Mouse (Mus musculus): ENCODE measurements at regions not wholly inside any gene's neighbourhood (a gene's known extent, or its start where the extent isn't known, plus 50 kb on each side); places are given as distances from the start of the nearest gene placed in this dataset.

DNA sequence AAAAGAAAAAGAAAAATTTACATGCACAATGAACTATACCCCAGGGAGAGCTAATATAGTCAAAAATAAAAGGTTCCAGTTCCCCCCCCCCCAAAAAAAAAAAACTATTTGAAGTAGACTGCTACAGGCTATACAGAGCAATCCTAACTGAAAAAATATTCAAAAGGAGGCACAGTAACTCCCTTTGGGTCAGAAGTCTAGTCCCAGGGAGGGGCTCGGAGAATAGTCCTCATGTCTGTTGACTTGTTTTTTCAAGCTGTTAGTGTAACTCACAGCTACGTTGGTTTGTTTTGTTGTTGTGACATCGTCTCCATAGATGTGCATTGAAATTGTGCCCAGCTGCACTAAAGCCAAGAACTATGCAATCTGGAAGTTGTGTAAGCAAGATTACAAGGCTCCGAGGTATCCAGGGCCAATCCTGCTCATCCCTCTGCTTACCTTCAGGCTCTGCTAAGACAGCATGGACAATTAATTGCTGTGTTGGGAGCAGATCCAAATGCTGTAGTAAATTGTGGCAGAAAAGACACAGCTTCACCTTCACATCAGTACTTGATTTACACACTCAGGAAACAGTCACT, 137.2 kb upstream of the Pnpt1 start:
- H3K36me3 ChIP-seq (ENCODE audit: control insufficient read depth, insufficient read depth, low read length, poor library complexity, severe bottlenecking): no peaks in the 10 kb centered on the region
- in situ Hi-C loops (cut with MboI; ENCODE audit: low sequenced_read_pairs in 2 of 2, unreplicated experiment in 2 of 2): no loop called here
- H3K9me3 ChIP-seq (ENCODE audit: control insufficient read depth, insufficient read depth, low read depth, low read length): no peaks in the 10 kb centered on the region
- no peak overlapping the region for H3K4me3 ChIP-seq (ENCODE audit: insufficient read depth in 1 of 2, low read depth in 1 of 2, low read length in 2 of 2, poor library complexity in 1 of 2, severe bottlenecking in 1 of 2)
- H3K4me1 ChIP-seq (ENCODE audit: control insufficient read depth in 2 of 2, insufficient read depth in 2 of 2, low read length in 2 of 2, poor library complexity in 1 of 2): no peaks in the 10 kb centered on the region
- TF ChIP-seq ZC3H11A (IDR thresholded peaks at IDR 0.05; ENCODE audit: borderline replicate concordance, low read depth, low read length): no peak
- TF ChIP-seq ZNF384 (IDR thresholded peaks at IDR 0.05; ENCODE audit: low read depth, low read length): no peak
- no peak for TF ChIP-seq CHD2 (IDR thresholded peaks at IDR 0.05; ENCODE audit: low read depth, low read length)
- TF ChIP-seq MAFK (IDR thresholded peaks at IDR 0.05; ENCODE audit: insufficient read depth, low read depth, low read length): no peak
- no peak for TF ChIP-seq HCFC1 (IDR thresholded peaks at IDR 0.05; ENCODE audit: borderline replicate concordance, insufficient read depth, low read length)
- no peak overlapping the region for H3K9ac ChIP-seq (ENCODE audit: insufficient read depth, low read depth, low read length, poor library complexity, severe bottlenecking)
- H3K27ac ChIP-seq (ENCODE audit: insufficient read depth, low read depth, low read length, poor library complexity, severe bottlenecking): no peak overlapping the region
- DNase-seq (ENCODE audit: low read depth, low spot score): no peak

DNA sequence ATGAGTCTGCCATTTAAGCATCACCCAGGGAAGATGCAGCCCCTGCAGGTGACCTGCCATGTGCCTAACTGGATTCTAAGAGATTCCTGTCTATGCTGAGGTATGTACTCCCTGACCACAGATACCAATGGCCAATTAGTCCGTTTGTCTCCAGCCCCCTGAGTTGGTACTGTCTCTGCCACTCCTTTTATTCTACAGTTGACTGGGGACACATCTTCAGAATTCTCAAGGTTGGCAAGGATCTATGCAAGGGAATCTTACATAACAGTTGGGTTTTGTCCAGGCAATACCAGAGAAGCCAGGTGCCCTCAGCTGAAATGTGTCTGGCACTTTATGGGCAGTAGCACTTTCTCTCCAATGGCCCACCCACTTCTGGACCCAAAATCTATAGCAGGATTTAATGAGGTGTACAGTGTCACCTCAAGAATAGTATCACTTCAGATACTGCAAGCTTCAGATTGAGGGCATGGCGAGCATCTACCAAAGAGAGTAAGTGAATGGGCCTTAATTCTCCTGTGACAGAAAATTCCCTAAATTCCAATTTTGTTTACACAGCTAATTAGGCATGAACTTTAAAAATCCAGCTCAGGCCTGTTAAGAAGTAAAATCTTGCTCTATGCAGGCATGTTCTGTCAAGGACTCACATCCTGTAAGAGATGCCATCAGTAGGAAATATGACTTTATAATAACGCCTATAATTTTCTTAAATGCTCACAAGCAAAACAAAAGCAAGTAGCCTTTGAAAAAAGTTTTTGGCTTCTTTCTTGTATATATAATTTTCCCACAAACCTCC, 132.0 kb upstream of the Pnpt1 start:
- no peak for DNase-seq (ENCODE audit: low read depth, low spot score)
- TF ChIP-seq HCFC1 (IDR thresholded peaks at IDR 0.05; ENCODE audit: borderline replicate concordance, insufficient read depth, low read length): no peak
- no peak for TF ChIP-seq CHD2 (IDR thresholded peaks at IDR 0.05; ENCODE audit: low read depth, low read length)
- no peak for TF ChIP-seq ZC3H11A (IDR thresholded peaks at IDR 0.05; ENCODE audit: borderline replicate concordance, low read depth, low read length)
- TF ChIP-seq MAFK (IDR thresholded peaks at IDR 0.05; ENCODE audit: insufficient read depth, low read depth, low read length): no peak
- no peak for TF ChIP-seq ZNF384 (IDR thresholded peaks at IDR 0.05; ENCODE audit: low read depth, low read length)

DNA sequence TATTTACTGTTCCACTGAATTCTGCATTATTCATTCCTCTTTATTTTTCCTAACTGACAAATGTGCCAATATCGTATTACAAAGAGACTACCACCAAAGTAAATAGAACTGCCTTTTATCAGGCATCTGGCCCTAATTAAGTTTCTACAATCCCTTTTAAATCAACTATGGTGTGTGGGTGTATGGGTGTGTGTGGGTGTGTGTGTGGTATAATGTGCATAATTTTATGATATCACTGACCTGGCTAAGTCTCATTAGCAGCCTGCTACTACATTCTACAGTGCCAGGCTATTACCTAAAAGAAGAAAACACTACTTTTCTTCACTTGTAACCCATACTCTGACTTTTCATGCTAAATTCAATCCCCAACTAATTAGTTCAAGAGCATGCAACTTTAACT, 131.3 kb upstream of the Pnpt1 start:
- H3K9me3 ChIP-seq (ENCODE audit: control insufficient read depth, insufficient read depth, low read depth, low read length): no peaks in the 10 kb centered on the region
- no peak overlapping the region for H3K4me3 ChIP-seq (ENCODE audit: insufficient read depth in 1 of 2, low read depth in 1 of 2, low read length in 2 of 2, poor library complexity in 1 of 2, severe bottlenecking in 1 of 2)
- H3K36me3 ChIP-seq (ENCODE audit: control insufficient read depth, insufficient read depth, low read length, poor library complexity, severe bottlenecking): no peaks in the 10 kb centered on the region
- no peak for TF ChIP-seq ZC3H11A (IDR thresholded peaks at IDR 0.05; ENCODE audit: borderline replicate concordance, low read depth, low read length)
- no peak for TF ChIP-seq CHD2 (IDR thresholded peaks at IDR 0.05; ENCODE audit: low read depth, low read length)
- H3K9ac ChIP-seq (ENCODE audit: insufficient read depth, low read depth, low read length, poor library complexity, severe bottlenecking): no peak overlapping the region
- no peak overlapping the region for H3K27ac ChIP-seq (ENCODE audit: insufficient read depth, low read depth, low read length, poor library complexity, severe bottlenecking)
- in situ Hi-C loops (cut with MboI; ENCODE audit: low sequenced_read_pairs in 2 of 2, unreplicated experiment in 2 of 2): no loop called here
- no peaks in the 10 kb centered on the region for H3K4me1 ChIP-seq (ENCODE audit: control insufficient read depth in 2 of 2, insufficient read depth in 2 of 2, low read length in 2 of 2, poor library complexity in 1 of 2)
- no peak for DNase-seq (ENCODE audit: low read depth, low spot score)

More for the DNA sequence above, 132.0 kb upstream of the Pnpt1 start:
- Histone ChIP-seq H3K27ac (ENCODE audit: insufficient read depth, low read depth, low read length, poor library complexity, severe bottlenecking) (no peak overlapping the region), H3K4me3 (ENCODE audit: insufficient read depth in 1 of 2, low read depth in 1 of 2, low read length in 2 of 2, poor library complexity in 1 of 2, severe bottlenecking in 1 of 2) (no peak overlapping the region), H3K36me3 (ENCODE audit: control insufficient read depth, insufficient read depth, low read length, poor library complexity, severe bottlenecking) (no peaks in the 10 kb centered on the region), H3K9me3 (ENCODE audit: control insufficient read depth, insufficient read depth, low read depth, low read length) (no peaks in the 10 kb centered on the region), H3K4me1 (ENCODE audit: control insufficient read depth in 2 of 2, insufficient read depth in 2 of 2, low read length in 2 of 2, poor library complexity in 1 of 2) (no peaks in the 10 kb centered on the region), H3K9ac (ENCODE audit: insufficient read depth, low read depth, low read length, poor library complexity, severe bottlenecking) (no peak overlapping the region)
- in situ Hi-C loops (cut with MboI; ENCODE audit: low sequenced_read_pairs in 2 of 2, unreplicated experiment in 2 of 2): no loop called here

DNA sequence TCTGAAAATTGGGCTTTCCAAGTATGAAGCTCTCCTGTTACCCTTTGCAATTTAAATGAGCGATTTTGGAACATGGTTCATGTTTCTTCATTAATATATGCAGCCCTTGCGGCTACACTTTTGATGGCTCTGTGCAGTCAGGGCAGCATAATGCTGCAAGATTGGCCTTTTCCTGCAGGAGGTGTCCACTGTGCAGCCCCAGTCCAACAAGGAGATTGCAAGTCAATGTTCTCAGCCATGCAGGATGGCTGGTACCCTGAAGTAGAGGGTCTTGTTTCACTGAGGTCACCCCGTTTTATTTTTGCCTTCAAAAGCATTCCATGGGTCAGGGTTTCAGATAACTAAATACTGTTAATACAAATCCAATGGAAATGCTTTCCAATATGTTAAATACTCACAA, 130.9 kb upstream of the Pnpt1 start:
- Histone ChIP-seq H3K9ac (ENCODE audit: insufficient read depth, low read depth, low read length, poor library complexity, severe bottlenecking) (no peak overlapping the region), H3K4me1 (ENCODE audit: control insufficient read depth in 2 of 2, insufficient read depth in 2 of 2, low read length in 2 of 2, poor library complexity in 1 of 2) (no peaks in the 10 kb centered on the region), H3K9me3 (ENCODE audit: control insufficient read depth, insufficient read depth, low read depth, low read length) (no peaks in the 10 kb centered on the region), H3K4me3 (ENCODE audit: insufficient read depth in 1 of 2, low read depth in 1 of 2, low read length in 2 of 2, poor library complexity in 1 of 2, severe bottlenecking in 1 of 2) (no peak overlapping the region), H3K36me3 (ENCODE audit: control insufficient read depth, insufficient read depth, low read length, poor library complexity, severe bottlenecking) (no peaks in the 10 kb centered on the region), H3K27ac (ENCODE audit: insufficient read depth, low read depth, low read length, poor library complexity, severe bottlenecking) (no peak overlapping the region)
- in situ Hi-C loops (cut with MboI; ENCODE audit: low sequenced_read_pairs in 2 of 2, unreplicated experiment in 2 of 2): no loop called here
- TF ChIP-seq MAFK (IDR thresholded peaks at IDR 0.05; ENCODE audit: insufficient read depth, low read depth, low read length): no peak
- no peak for DNase-seq (ENCODE audit: low read depth, low spot score)

DNA sequence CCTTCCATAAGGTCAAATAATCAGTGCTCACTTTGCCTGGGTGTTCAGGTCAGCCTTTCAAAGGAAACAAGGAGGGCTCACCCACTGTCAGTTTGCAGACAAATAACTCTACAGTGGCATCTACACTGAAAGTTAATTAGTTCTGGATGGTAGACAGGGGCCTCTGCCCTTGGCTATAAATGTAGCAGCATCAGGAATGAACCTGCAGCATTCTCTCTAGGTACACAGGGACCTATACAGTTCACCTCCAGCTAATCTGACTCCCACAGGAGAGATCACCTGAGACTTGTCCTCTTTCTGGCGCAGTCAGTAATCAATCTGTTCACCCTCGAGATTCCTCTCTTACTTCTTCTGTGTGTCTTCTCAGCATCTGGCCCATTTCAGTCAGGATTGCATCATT, 130.3 kb upstream of the Pnpt1 start:
- no peak for TF ChIP-seq CHD2 (IDR thresholded peaks at IDR 0.05; ENCODE audit: low read depth, low read length)
- no peak for TF ChIP-seq MAFK (IDR thresholded peaks at IDR 0.05; ENCODE audit: insufficient read depth, low read depth, low read length)
- no peak for TF ChIP-seq HCFC1 (IDR thresholded peaks at IDR 0.05; ENCODE audit: borderline replicate concordance, insufficient read depth, low read length)
- no peak for TF ChIP-seq ZC3H11A (IDR thresholded peaks at IDR 0.05; ENCODE audit: borderline replicate concordance, low read depth, low read length)
- no peak for TF ChIP-seq ZNF384 (IDR thresholded peaks at IDR 0.05; ENCODE audit: low read depth, low read length)
- DNase-seq (ENCODE audit: low read depth, low spot score): no peak
- in situ Hi-C loops (cut with MboI; ENCODE audit: low sequenced_read_pairs in 2 of 2, unreplicated experiment in 2 of 2): no loop called here
- H3K4me3 ChIP-seq (ENCODE audit: insufficient read depth in 1 of 2, low read depth in 1 of 2, low read length in 2 of 2, poor library complexity in 1 of 2, severe bottlenecking in 1 of 2): no peak overlapping the region
- no peaks in the 10 kb centered on the region for H3K9me3 ChIP-seq (ENCODE audit: control insufficient read depth, insufficient read depth, low read depth, low read length)
- no peak overlapping the region for H3K27ac ChIP-seq (ENCODE audit: insufficient read depth, low read depth, low read length, poor library complexity, severe bottlenecking)
- H3K4me1 ChIP-seq (ENCODE audit: control insufficient read depth in 2 of 2, insufficient read depth in 2 of 2, low read length in 2 of 2, poor library complexity in 1 of 2): no peaks in the 10 kb centered on the region
- H3K9ac ChIP-seq (ENCODE audit: insufficient read depth, low read depth, low read length, poor library complexity, severe bottlenecking): no peak overlapping the region
- H3K36me3 ChIP-seq (ENCODE audit: control insufficient read depth, insufficient read depth, low read length, poor library complexity, severe bottlenecking): no peaks in the 10 kb centered on the region

Measured in ES-E14 (cell line).